Mouse (Mus musculus): Measurements from ENCODE around the gene Ifi202b. TPM values are rescaled to one million over a fixed set of nuclear protein-coding genes. Genes with fewer than 3 reads are reported as not detected.

The Ifi202b gene
- polyA plus RNA-seq, 1 experiment from 2014 or later = 0.08 TPM

Other genes with a start within 250 kb of the Ifi202b start
- gene Ifi207, start 241.0 kb downstream of the Ifi202b start, polyA plus RNA-seq (2015; fragmentation: Nextera tagmentation; extraction: Ambion mirVana) = 0.68 and 1.3 TPM in 2 replicates
- 1.6 and 7.0 TPM in 2 replicates for gene Ifi204, start 215.8 kb downstream of the Ifi202b start, polyA plus RNA-seq (2015; fragmentation: Nextera tagmentation; extraction: Ambion mirVana)
- 2.9 and 4.5 TPM in 2 replicates for gene Ifi211, start 69.7 kb downstream of the Ifi202b start, polyA plus RNA-seq (2015; fragmentation: Nextera tagmentation; extraction: Ambion mirVana)
- 4.4 and 7.2 TPM in 2 replicates for gene Mndal, start 40.3 kb downstream of the Ifi202b start, polyA plus RNA-seq (2015; fragmentation: Nextera tagmentation; extraction: Ambion mirVana)
- gene Ifi203, start 40.1 kb downstream of the Ifi202b start, polyA plus RNA-seq (2015; fragmentation: Nextera tagmentation; extraction: Ambion mirVana) = 1.6 and 2.3 TPM in 2 replicates
- 0.77 and 1.2 TPM in 2 replicates for gene Ifi205, start 49.1 kb upstream of the Ifi202b start, polyA plus RNA-seq (2015; fragmentation: Nextera tagmentation; extraction: Ambion mirVana)
- gene Olfr433, start 58.0 kb upstream of the Ifi202b start, polyA plus RNA-seq (2015; fragmentation: Nextera tagmentation; extraction: Ambion mirVana) = not detected in 2 replicates
- not detected in 2 replicates for gene Olfr432, start 66.5 kb upstream of the Ifi202b start, polyA plus RNA-seq (2015; fragmentation: Nextera tagmentation; extraction: Ambion mirVana)
- gene Olfr430, start 83.9 kb upstream of the Ifi202b start, polyA plus RNA-seq (2015; fragmentation: Nextera tagmentation; extraction: Ambion mirVana) = not detected in 2 replicates
- not detected in 2 replicates for gene Olfr429, start 101.6 kb upstream of the Ifi202b start, polyA plus RNA-seq (2015; fragmentation: Nextera tagmentation; extraction: Ambion mirVana)
- not detected in 2 replicates for gene Olfr427, start 114.1 kb upstream of the Ifi202b start, polyA plus RNA-seq (2015; fragmentation: Nextera tagmentation; extraction: Ambion mirVana)
- not detected in 2 replicates for gene Olfr231, start 138.4 kb upstream of the Ifi202b start, polyA plus RNA-seq (2015; fragmentation: Nextera tagmentation; extraction: Ambion mirVana)
- not detected in 2 replicates for gene Olfr424, start 148.8 kb upstream of the Ifi202b start, polyA plus RNA-seq (2015; fragmentation: Nextera tagmentation; extraction: Ambion mirVana)
- 0.18 TPM in 1 of 2 replicates, not detected in the other for gene Olfr420, start 172.9 kb upstream of the Ifi202b start, polyA plus RNA-seq (2015; fragmentation: Nextera tagmentation; extraction: Ambion mirVana)
- 1.7 and 2.2 TPM in 2 replicates for gene Spta1, start 190.0 kb upstream of the Ifi202b start, polyA plus RNA-seq (2015; fragmentation: Nextera tagmentation; extraction: Ambion mirVana)